ENCODE assay signal across 9 mouse cellular contexts in the genomic region with DNA sequence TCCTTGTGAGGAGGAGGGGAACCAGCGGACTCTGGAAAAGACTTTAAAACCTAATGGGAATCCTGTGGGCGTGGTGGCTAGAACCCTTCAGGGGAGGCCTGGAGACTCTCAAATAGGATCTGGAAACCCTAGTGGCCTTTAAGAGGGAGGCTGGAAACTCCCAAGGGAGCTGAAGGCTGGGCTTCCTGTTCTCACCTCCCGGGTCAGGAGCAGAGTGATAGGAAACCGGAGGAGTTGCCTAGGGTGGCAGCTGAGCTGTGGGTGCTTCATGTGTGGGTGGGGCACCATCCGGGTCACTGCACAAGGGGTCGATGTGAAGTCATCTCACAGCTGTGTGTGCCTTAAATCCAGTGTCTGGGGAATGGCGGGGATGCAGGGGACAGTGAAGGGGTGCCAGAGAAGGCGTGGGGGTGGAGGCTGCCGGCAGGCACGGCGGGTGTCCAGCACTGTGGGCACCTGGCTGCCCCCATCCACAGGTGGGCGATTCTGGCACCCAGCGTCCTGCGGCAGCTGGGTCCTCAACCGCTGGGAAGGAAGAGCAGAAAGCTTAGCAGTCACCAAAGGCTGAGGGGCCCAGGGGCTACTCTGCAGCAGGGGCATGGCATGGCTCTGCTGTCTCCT. TPM values are rescaled to one million over a fixed set of nuclear protein-coding genes. Genes with fewer than 3 reads are reported as not detected.
DNase-seq lines count a peak whose midpoint lies in the region; ATAC-seq lines count a peak whose summit lies in the region.
"Had no signal": no experiment of that assay in that cellular context is flagged by ENCODE, and none has a peak within 500 bp of the region (broad histone marks: within the 10 kb centered on the region; RNA-seq: fewer than 3 reads in every experiment).

No protein-coding gene starts in this region.

- no peak overlapping the region for H3K9ac ChIP-seq in liver, embryonic 12.5 days

- H3K4me1 ChIP-seq in liver, embryonic 12.5 days: peaks cover 51% of the 10 kb centered on the region

- H3K9me3 ChIP-seq in liver, embryonic 12.5 days (replicated peaks): no peaks in the 10 kb centered on the region

- 35% methylated on average over 15 of the region's 15 CpGs for WGBS in liver, embryonic 12.5 days (ENCODE audit: insufficient replicate concordance)

- peaks cover 17% of the 10 kb centered on the region for H3K36me3 ChIP-seq in liver, embryonic 12.5 days

- intact Hi-C loops in heart, postnatal 25 days (cut with DNase I): no loop called here
- intact Hi-C loops in left cerebral cortex, postnatal 4 days (cut with DNase I): no loop called here

- no peak overlapping the region for H3K4me2 ChIP-seq in liver, embryonic 12.5 days

- H3K27ac ChIP-seq in liver, embryonic 12.5 days: peak overlapping the region; percentile 54; the same call in 1 of the 2 replicates

- 0 out of 2 replicates have a peak, but pooled peaks have one; percentile 19 for ATAC-seq in frontal cortex, adult (ENCODE audit: low TSS enrichment)
- ATAC-seq in liver, embryonic 12.5 days: no peak

- DNase-seq in frontal cortex, adult 2 months (ENCODE audit: extremely low spot score in 1 of 2, low spot score in 1 of 2): no peak
- DNase-seq in adrenal gland, postnatal 36 days: peak; percentile 56 to 67
- DNase-seq in heart, postnatal 25 days (ENCODE audit: low spot score): peak; percentile 31
- DNase-seq in left cerebral cortex, postnatal 4 days: no peak
- no peak for DNase-seq in gastrocnemius, postnatal 4 days (ENCODE audit: low spot score in 2 of 2)
- DNase-seq in retina, embryonic 14.5 days (ENCODE audit: low spot score): no peak

- H3K4me3 ChIP-seq in liver, embryonic 12.5 days: no peak overlapping the region

- 0 out of 2 replicates have a peak, but pooled peaks cover 3% of the 10 kb centered on the region for H3K27me3 ChIP-seq in liver, embryonic 12.5 days (replicated peaks)

RNA-seq across cellular contexts. Expression of a gene that starts 10.1 kb away (rescaled TPM):
- 32.4 and 34.4 TPM in 2 replicates for polyA plus RNA-seq in frontal cortex, adult 2 months (2012; rRNA removed)
- 10 to 100 TPM; 22.5 to 23.1 TPM for total RNA-seq in adrenal gland, postnatal 36 days (2021)
- total RNA-seq in heart, postnatal 25 days (2021): 10 to 100 TPM; 18.5 to 19.4 TPM
- 9.3 and 9.6 TPM in 2 replicates for polyA plus RNA-seq in liver, embryonic 12.5 days (2016; fragmentation: Nextera tagmentation; extraction: Ambion mirVana)
- total RNA-seq in left cerebral cortex, postnatal 4 days (2021): 10 to 100 TPM; 23.0 to 24.1 TPM
- 10 to 100 TPM; 17.8 to 19.1 TPM for total RNA-seq in gastrocnemius, postnatal 4 days (2021)

RNA-seq across cellular contexts. Expression of a gene that starts 12.2 kb away (rescaled TPM):
- polyA plus RNA-seq in frontal cortex, adult 2 months (2012; rRNA removed): 74.5 and 77.0 TPM in 2 replicates
- 10 to 100 TPM; 14.0 to 15.1 TPM for total RNA-seq in adrenal gland, postnatal 36 days (2021)
- 10 to 100 TPM; 17.0 to 18.2 TPM for total RNA-seq in heart, postnatal 25 days (2021)
- polyA plus RNA-seq in liver, embryonic 12.5 days (2016; fragmentation: Nextera tagmentation; extraction: Ambion mirVana): 1.2 TPM in 2 replicates
- total RNA-seq in left cerebral cortex, postnatal 4 days (2021): 10 to 100 TPM; 88.0 to 91.9 TPM
- total RNA-seq in gastrocnemius, postnatal 4 days (2021): 10 to 100 TPM; 20.8 to 25.3 TPM

RNA-seq across cellular contexts. Expression of a gene that starts 13.6 kb away (rescaled TPM):
- 9.7 and 13.6 TPM in 2 replicates for polyA plus RNA-seq in frontal cortex, adult 2 months (2012; rRNA removed)
- 100 to 1,000 TPM; 200 to 203 TPM for total RNA-seq in adrenal gland, postnatal 36 days (2021)
- 10 to 100 TPM; 26.6 to 35.3 TPM for total RNA-seq in heart, postnatal 25 days (2021)
- 44.8 and 46.7 TPM in 2 replicates for polyA plus RNA-seq in liver, embryonic 12.5 days (2016; fragmentation: Nextera tagmentation; extraction: Ambion mirVana)
- 1 to 10 TPM; 6.2 to 7.3 TPM for total RNA-seq in left cerebral cortex, postnatal 4 days (2021)
- total RNA-seq in gastrocnemius, postnatal 4 days (2021): 10 to 100 TPM; 15.9 to 16.6 TPM

RNA-seq across cellular contexts. Expression of a gene that starts 27.5 kb away (rescaled TPM):
- polyA plus RNA-seq in frontal cortex, adult 2 months (2012; rRNA removed): not detected in 2 replicates
- total RNA-seq in adrenal gland, postnatal 36 days (2021): not detected
- total RNA-seq in heart, postnatal 25 days (2021): under 1 TPM in 1 of 2 experiments, not detected in 1; 0.14 TPM
- polyA plus RNA-seq in liver, embryonic 12.5 days (2016; fragmentation: Nextera tagmentation; extraction: Ambion mirVana): 0.30 and 0.57 TPM in 2 replicates
- total RNA-seq in left cerebral cortex, postnatal 4 days (2021): not detected
- under 1 TPM; 0.47 to 0.83 TPM for total RNA-seq in gastrocnemius, postnatal 4 days (2021)
- total RNA-seq: MEL had no signal

RNA-seq across cellular contexts. Expression of a gene that starts 29.0 kb away (rescaled TPM):
- 123 and 146 TPM in 2 replicates for polyA plus RNA-seq in frontal cortex, adult 2 months (2012; rRNA removed)
- 10 to 100 TPM; 57.7 to 62.3 TPM for total RNA-seq in adrenal gland, postnatal 36 days (2021)
- 10 to 100 TPM; 29.1 to 29.9 TPM for total RNA-seq in heart, postnatal 25 days (2021)
- polyA plus RNA-seq in liver, embryonic 12.5 days (2016; fragmentation: Nextera tagmentation; extraction: Ambion mirVana): 60.6 and 63.1 TPM in 2 replicates
- 100 to 1,000 TPM; 135 to 139 TPM for total RNA-seq in left cerebral cortex, postnatal 4 days (2021)
- total RNA-seq in gastrocnemius, postnatal 4 days (2021): 10 to 100 TPM; 40.3 to 44.2 TPM

Comparison
In these comparisons a context has a peak if more than half of its experiments do, and no peak if none do; other contexts are left out.
1. DNase-seq: peak in adrenal gland, postnatal 36 days (2 of 2) and heart, postnatal 25 days (single experiment); none in frontal cortex, adult 2 months (0 of 2), left cerebral cortex, postnatal 4 days (single experiment), gastrocnemius, postnatal 4 days (0 of 2) and retina, embryonic 14.5 days (single experiment).
2. RNA of a gene that starts 13.6 kb away (total RNA-seq): 200 to 203 TPM in adrenal gland, postnatal 36 days; 26.6 to 35.3 TPM in heart, postnatal 25 days, 15.9 to 16.6 TPM in gastrocnemius, postnatal 4 days and 6.2 to 7.3 TPM in left cerebral cortex, postnatal 4 days; every median in the first group is over 4 times any median in the second.